Mouse (Mus musculus) heart, postnatal 4 days (tissue): ENCODE measurements around the gene Gm26741. TPM values are rescaled to one million over a fixed set of nuclear protein-coding genes. Genes with fewer than 3 reads are reported as not detected.
"Not testable (repeated sequence)": the region's sequence is repeated elsewhere in the genome, so short reads cannot be mapped to it uniquely, and the experiment has no call there.

Experiments used
- DNase-seq: peaks from one replicate; pipeline ENCODE4 v3.0.0; 2021
- total RNA-seq, 2 experiments: library from RNA; stranded (reverse); gene quantifications; 2 replicates each; pipeline ENCODE4 v1.2.3; 2021

The Gm26741 gene
- total RNA-seq = not detected

DNA sequence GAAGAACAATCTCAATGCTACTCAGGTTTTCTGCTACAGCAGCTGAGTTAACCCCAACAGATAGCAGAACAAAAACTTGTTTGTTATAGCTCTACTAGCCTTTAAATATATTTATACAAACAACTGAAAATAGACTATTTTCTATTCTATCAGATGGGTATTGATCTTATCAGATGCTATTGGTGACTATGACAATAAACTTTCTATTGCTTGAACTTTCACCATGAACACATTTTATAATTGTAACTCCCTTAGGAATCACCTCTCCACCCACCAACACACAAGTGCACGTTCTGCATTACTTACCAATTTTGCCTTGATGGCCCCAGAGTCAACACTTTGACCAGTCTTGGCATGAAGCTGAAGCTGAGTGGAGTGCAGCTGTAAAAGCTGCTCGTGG is at the start of gene Gm26741:
Gm26741 (plus strand) TSS at position 301 of the 400 bp plus-strand sequence.
- no peak for DNase-seq

DNA sequence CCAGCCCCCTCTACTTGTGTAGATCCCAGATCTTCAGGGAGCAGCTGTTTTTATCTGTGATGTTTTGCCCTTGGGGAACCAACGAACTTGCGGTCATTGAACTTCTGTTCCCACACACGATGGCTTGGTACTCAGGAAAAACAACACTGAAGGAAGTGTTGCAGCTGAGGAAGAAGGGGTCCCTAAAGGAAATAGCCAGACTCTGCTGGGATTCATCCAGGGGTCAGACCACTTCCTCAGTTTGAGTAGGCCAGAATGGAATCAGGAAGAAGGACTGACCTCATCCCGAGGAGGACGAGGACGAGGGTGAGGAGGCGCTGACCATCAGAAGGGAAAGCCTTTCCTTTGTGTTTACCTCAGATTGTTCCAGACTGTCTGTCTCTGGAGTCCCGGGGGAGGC is 49.4 kb upstream of the Gm26741 start:
- peak; percentile 60 for DNase-seq

- DNase-seq = no peak
These were observed 38.9 kb upstream of the Gm26741 start for GRCm38 (mm10) chr10:52319506-52320286.

- DNase-seq = no peak
These were observed 36.6 kb upstream of the Gm26741 start for GRCm38 (mm10) chr10:52321918-52322317.

DNA sequence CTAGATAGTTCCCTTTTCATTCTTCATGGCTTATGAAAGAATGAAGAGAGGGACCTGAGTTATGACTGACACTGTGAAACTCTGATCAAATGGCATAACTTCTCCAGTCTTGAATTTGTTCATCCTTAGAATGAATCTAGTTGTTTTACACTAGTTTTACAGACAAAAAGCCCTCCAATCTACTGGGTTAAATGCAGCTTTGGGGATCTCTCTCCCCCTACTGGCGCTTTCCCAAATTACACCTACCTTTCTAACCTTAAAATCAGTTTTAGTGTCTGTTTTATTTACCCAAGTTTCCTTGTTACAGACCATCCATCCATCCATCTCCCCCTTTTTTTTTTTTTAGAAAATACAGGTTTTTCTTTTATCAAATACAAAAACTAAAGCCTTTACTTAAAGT is 27.6 kb upstream of the Gm26741 start:
- DNase-seq = peak; percentile 56

DNA sequence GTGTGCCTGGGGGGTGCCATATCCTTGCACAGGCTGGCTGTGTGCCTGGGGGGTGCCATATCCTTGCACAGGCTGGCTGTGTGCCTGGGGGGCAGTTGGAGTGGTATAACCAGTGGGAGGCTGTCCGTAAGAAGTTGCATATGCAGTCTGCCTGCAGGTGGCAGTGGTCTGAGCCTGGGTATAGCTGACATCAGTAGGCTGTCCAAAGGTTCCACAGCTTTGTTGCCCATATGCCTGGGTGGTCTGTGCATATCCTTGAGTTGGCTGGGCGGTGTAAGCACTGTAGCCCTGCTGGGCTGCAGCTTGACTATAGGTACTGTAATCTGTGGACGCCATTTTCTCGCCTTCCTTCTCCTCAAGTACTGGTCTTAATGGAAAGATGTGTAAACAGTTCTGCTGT is 15.2 kb upstream of the Gm26741 start:
- DNase-seq = not testable (repeated sequence)

DNA sequence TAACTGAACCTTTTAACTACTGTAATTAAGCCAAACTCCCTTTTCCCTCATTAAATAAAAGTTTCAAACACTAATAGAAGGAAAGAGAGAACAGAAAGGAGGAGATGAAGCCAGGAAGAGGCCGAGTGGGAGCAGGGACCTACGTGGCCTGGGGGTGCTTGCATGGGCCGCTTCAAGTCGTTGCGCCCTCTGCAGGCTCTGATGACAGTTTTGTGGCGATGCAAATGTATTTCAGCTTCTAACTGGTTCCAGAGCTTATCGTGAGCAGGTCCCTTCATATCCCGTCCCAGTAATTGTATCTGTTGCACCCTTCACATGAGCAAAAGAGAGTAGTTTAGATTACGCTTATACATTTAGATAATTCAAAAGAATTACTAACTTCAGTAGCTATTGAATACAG is 5.4 kb upstream of the Gm26741 start:
- DNase-seq = no peak

DNA sequence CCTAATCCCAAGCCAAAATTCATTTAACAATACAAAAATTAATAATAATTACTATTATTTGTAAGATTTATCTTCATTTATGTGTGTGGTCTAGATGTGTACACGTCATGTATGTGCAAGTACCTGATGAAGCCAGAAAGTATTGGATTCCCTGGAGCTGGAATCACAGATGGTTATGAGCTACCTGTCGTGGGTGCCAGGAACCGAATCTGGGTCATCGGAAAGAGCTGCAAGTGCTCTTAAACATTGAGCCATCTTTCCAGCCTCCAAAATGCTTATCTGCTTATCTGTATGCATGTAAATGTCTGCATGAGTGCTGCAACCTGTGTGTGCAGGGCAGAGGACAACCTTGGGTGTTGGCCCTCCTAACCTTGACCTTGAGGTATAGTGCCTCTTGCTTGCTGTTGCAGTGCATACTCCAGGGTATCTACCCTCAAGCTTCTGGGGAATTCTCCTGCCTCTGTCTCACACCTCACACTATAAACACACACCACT is 1.7 kb downstream of the Gm26741 start:
- DNase-seq = no peak

DNA sequence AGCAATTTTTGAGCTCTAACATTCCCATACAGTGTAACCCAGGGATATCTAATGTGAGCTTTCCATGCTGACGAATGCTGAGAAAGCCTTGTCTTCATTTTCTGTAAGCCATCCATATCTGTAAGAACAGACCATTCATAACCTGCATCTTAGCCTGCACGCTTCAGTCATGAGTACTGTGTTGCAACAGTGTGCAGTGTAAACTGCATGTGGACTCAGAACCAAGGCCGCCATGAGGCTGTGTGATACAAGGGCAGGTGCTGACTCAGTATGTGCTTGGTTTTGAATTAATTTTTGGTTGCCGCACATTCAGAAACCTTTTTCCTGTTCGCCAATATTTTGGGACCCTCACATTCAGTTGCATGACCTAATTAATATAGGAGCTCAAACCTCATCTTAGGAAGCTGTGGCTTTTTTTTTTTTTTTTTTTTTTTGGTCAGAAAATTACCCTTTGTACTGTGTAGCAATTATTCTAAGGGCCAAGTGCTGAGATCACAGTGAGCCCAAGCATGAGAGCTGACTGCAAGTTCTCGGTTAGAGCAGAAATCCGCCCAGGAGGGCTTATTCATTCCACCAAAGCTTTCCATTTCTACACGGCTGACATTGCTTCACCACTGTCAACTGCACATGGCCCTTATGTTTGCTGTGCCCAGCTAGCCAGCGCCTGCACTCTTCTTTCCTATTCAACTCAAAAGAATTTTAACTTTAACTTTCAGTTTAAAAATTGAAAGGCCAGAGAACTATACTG is 2.5 kb downstream of the Gm26741 start:
- no peak for DNase-seq

DNA sequence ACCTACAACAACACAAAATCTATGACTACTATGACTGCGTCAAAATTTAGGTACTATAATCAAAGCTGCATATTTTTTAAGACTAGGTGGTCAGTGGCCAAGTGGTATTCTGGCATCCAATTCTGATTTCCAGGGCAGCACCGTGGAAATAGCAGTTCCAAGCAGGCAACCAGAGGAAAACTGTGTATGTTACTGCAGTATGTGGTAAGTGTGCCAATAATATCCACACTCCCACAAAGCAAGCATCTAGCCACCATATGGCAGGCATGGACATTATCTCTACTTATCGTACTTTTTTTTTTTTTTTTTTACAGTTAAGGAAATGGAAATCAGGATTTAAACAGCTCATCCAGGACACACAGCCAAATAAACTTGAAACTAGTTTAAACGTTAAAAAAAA is 9.8 kb downstream of the Gm26741 start:
- DNase-seq = no peak

GRCm38 (mm10) chr10:52373834-52374233 is 15.3 kb downstream of the Gm26741 start:
- no peak for DNase-seq

- no peak for DNase-seq
These were observed 16.1 kb downstream of the Gm26741 start for GRCm38 (mm10) chr10:52374651-52375050.

- DNase-seq = no peak
These were observed 17.9 kb downstream of the Gm26741 start for GRCm38 (mm10) chr10:52376422-52376821.

GRCm38 (mm10) chr10:52377813-52378212 is 19.2 kb downstream of the Gm26741 start:
- no peak for DNase-seq

DNA sequence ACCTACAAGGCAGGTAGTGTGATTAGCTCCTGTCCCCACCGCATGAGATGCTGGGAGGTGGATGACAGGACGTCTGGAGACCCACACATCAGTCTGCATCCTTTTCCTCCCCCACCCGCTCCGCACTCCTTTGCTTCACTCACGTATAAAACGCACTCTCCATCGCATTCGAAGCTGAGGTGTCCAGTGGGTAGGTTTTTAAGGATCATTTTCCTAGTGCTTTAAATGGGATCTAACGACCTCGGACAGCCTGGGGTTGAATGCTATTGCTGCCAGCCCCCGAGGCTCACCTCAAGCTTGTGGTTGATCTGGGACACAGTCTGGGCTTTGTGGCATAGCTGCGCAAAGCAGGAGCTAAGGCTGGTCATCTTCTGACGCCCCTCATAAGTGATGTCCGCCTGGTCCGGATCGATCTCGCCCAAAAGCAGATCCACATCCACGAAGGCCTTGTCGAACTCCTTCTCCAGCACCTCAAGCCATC is 22.8 kb downstream of the Gm26741 start:
- DNase-seq = no peak

DNA sequence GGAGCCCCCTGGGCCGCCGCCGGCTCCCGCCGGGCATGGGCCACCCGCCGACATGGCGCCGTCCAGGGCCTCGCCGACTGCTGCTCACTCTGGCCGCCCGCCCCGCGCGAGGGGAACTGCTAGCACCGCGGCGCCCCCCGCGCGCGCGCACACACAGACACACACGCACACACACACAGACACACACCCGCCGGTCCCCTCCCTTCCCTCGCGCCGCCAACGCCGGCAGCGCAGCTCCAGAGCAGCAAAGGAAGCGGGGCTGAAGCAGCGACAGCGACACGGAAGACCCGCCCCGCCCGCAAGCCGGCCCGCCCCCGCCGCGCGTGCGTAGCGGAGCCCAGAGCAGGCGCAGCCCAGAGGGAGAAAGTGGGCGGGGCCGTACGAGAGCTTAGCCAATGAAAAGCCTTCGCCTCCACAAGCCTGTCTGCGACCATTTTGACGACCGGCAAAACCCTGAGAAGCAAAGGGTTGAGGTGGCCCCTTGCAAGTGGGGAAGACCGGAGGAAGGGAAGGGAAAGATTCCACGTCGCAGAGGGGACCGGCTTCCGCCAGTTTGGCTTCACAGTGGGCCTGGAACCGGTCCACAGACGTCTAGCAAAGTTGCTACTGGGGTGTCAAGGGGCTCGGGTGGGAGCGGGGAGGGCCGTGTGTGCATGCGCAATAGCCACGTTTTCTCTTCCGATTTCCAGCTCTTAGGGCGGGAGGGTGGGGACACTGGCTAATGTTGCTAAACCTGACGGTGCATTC is 23.5 kb downstream of the Gm26741 start, which contains the start of gene Gopc:
Gopc (minus strand) TSS at position 280 of the 747 bp plus-strand sequence.
- peak; percentile 98 for DNase-seq

DNA sequence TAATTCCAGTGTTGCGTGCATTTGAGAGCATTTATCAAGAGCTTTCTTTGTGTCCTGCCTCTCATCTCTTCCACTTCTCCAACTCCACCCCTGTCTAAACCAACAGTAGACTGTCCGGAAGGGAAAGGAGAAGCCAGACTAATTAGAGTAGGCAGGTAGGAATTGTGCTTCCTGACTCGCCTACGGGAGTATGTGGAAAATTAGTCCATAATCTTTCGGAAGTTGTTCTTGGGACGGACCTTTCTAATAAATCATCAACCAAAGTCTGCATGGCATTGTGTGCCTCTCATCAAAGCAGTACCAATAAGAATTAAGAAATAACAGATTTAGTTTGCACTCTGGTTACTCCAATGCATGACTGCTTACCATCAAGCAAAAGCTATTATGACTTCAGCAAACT is 24.5 kb downstream of the Gm26741 start:
- DNase-seq = no peak

GRCm38 (mm10) chr10:52383522-52383921 is 25.0 kb downstream of the Gm26741 start:
- DNase-seq = no peak

GRCm38 (mm10) chr10:52384823-52385610 is 26.4 kb downstream of the Gm26741 start:
- DNase-seq = peak; percentile 65

- no peak for DNase-seq
These were observed 28.6 kb downstream of the Gm26741 start for GRCm38 (mm10) chr10:52387192-52387591.

- DNase-seq = no peak
These were observed 30.4 kb downstream of the Gm26741 start, which contains the start of gene Nepn for GRCm38 (mm10) chr10:52388922-52389430. Nepn (plus strand) TSS chr10:52388972.

DNA sequence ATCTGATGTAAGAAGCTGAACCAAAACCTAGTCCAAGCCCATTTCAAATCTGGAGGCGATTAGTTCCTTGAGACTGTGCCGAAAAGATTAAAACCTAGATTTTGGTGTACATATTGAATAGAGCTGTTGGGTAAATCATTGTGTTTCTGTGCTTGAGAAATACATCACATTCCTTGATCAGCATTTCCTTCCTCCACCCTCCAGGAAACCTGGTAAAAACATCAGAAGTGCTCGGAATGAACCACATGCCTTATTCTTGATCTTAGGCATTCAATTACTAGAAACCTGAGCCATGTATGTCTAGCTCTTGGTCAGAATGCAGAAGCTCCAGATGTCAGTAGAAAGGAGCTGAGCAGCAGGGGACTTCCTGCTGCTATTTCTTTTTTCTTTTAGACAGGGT is 30.9 kb downstream of the Gm26741 start:
- DNase-seq = no peak
